Mouse (Mus musculus) CH12.LX (cell line): Measurements from ENCODE around the gene Hexim2. TPM values are rescaled to one million over a fixed set of nuclear protein-coding genes. Genes with fewer than 3 reads are reported as not detected.

Experiments
- DNase-seq: peaks from one replicate; pipeline ENCODE4 v3.0.0-alpha.2; 2013; ENCODE audit errors: extremely low read depth
- H3K27ac ChIP-seq: 2 replicates; pipeline ENCODE4 v1.5.1; 2012; ENCODE audit warnings: low read depth, mild to moderate bottlenecking, control low read depth, moderate library complexity; ENCODE audit not compliant: insufficient read depth
- H3K27me3 ChIP-seq: replicated peaks from 2 replicates; pipeline ENCODE3; 2012; ENCODE audit warnings: inconsistent platforms
- H3K36me3 ChIP-seq, 2 experiments: replicated peaks in 1 of 2; 2 replicates each; pipeline versions ENCODE3 to v1.6.1; 2012; ENCODE audit warnings: inconsistent platforms in 1 of 2, low read length in 1 of 2, mild to moderate bottlenecking in 1 of 2, mixed read lengths in 1 of 2, moderate library complexity in 1 of 2; ENCODE audit not compliant: control insufficient read depth in 1 of 2, insufficient read depth in 1 of 2
- H3K4me1 ChIP-seq, 2 experiments: 2 replicates each; pipeline ENCODE4 v1.6.1; 2012; ENCODE audit warnings: inconsistent platforms in 1 of 2, moderate library complexity in 1 of 2; ENCODE audit not compliant: insufficient read depth in 2 of 2, control insufficient read depth in 1 of 2
- H3K4me2 ChIP-seq: 2 replicates; pipeline ENCODE4 v1.6.1; 2012; ENCODE audit warnings: low read depth, mild to moderate bottlenecking, control low read depth; ENCODE audit not compliant: poor library complexity, insufficient read depth, severe bottlenecking
- H3K4me3 ChIP-seq, 3 experiments: fragments of 150-350 bp in 1 of 3; sonication (generic) in 1 of 3; replicated peaks in 1 of 3; 2 replicates each; pipeline versions ENCODE3 to v1.5.1; 2011 to 2012; ENCODE audit warnings: low read depth in 2 of 3, low read length in 2 of 3, mild to moderate bottlenecking in 2 of 3, moderate library complexity in 2 of 3, control low read depth in 1 of 3, improper control_type of control experiment in 1 of 3, inconsistent platforms in 1 of 3, mixed read lengths in 1 of 3; ENCODE audit not compliant: poor library complexity in 1 of 3
- H3K79me2 ChIP-seq: replicated peaks from 2 replicates; pipeline ENCODE4 v1.6.1; 2012; ENCODE audit warnings: mild to moderate bottlenecking, moderate library complexity; ENCODE audit not compliant: control insufficient read depth, poor library complexity, insufficient read depth, severe bottlenecking; ENCODE audit errors: extremely low read depth
- H3K9ac ChIP-seq: 2 replicates; pipeline ENCODE4 v1.6.1; 2012; ENCODE audit warnings: low read depth, mild to moderate bottlenecking, control low read depth, moderate library complexity; ENCODE audit not compliant: insufficient read depth
- H3K9me3 ChIP-seq: replicated peaks from 2 replicates; pipeline ENCODE3; 2012; ENCODE audit warnings: low read length, inconsistent platforms, mixed read lengths
- BHLHE40 ChIP-seq: IDR thresholded peaks from 2 replicates; pipeline ENCODE4 v1.6.1; 2011; ENCODE audit warnings: mild to moderate bottlenecking, low read depth, low read length, improper control_type of control experiment
- CHD1 ChIP-seq: IDR thresholded peaks from 2 replicates; pipeline ENCODE4 v1.6.1; 2012; ENCODE audit warnings: low read depth, low read length, improper control_type of control experiment, inconsistent platforms
- CTCF ChIP-seq, 2 experiments: IDR thresholded peaks in 1 of 2; conservative IDR thresholded peaks in 1 of 2; 2 replicates each; pipeline ENCODE4 v1.5.1; 2011 to 2012; ENCODE audit warnings: low read depth in 2 of 2, low read length in 2 of 2, improper control_type of control experiment in 1 of 2, inconsistent platforms in 1 of 2, mild to moderate bottlenecking in 1 of 2, moderate library complexity in 1 of 2
- E2F4 ChIP-seq: IDR thresholded peaks from 2 replicates; pipeline ENCODE4 v1.6.1; 2011; ENCODE audit warnings: low read depth, low read length, improper control_type of control experiment; ENCODE audit not compliant: insufficient replicate concordance
- ELF1 ChIP-seq: IDR thresholded peaks from 2 replicates; pipeline ENCODE4 v1.6.1; 2014; ENCODE audit warnings: low read depth, mild to moderate bottlenecking, inconsistent platforms, low read length, improper control_type of control experiment
- EP300 ChIP-seq: IDR thresholded peaks from 2 replicates; pipeline ENCODE4 v1.6.1; 2011; ENCODE audit warnings: low read length, improper control_type of control experiment
- ETS1 ChIP-seq: conservative IDR thresholded peaks from 2 replicates; pipeline ENCODE4 v1.6.1; 2012; ENCODE audit warnings: low read depth, mild to moderate bottlenecking, inconsistent platforms, low read length, improper control_type of control experiment, moderate library complexity
- GABPA ChIP-seq: IDR thresholded peaks from 2 replicates; pipeline ENCODE4 v1.6.1; 2012; ENCODE audit warnings: low read depth, low read length, improper control_type of control experiment, inconsistent platforms; ENCODE audit not compliant: insufficient replicate concordance
- HCFC1 ChIP-seq: IDR thresholded peaks from 2 replicates; pipeline ENCODE4 v1.6.1; 2012; ENCODE audit warnings: low read depth, mild to moderate bottlenecking, inconsistent platforms, low read length, improper control_type of control experiment
- IRF4 ChIP-seq: IDR thresholded peaks from 2 replicates; pipeline ENCODE4 v1.6.1; 2014; ENCODE audit warnings: low read depth, mild to moderate bottlenecking, inconsistent platforms, low read length, improper control_type of control experiment
- JUN ChIP-seq: IDR thresholded peaks from 2 replicates; pipeline ENCODE4 v1.6.1; 2011; ENCODE audit warnings: low read depth, mild to moderate bottlenecking, low read length, improper control_type of control experiment, moderate library complexity; ENCODE audit not compliant: insufficient read depth
- JUND ChIP-seq: conservative IDR thresholded peaks from 2 replicates; pipeline ENCODE4 v1.6.1; 2011; ENCODE audit warnings: low read depth, low read length, improper control_type of control experiment
- MAX ChIP-seq: IDR thresholded peaks from 2 replicates; pipeline ENCODE4 v1.6.1; 2011; ENCODE audit warnings: low read length, improper control_type of control experiment
- MEF2A ChIP-seq: IDR thresholded peaks from 2 replicates; pipeline ENCODE4 v1.6.1; 2014; ENCODE audit warnings: low read depth, mild to moderate bottlenecking, inconsistent platforms, low read length, improper control_type of control experiment, borderline replicate concordance
- MXI1 ChIP-seq: IDR thresholded peaks from 2 replicates; pipeline ENCODE4 v1.6.1; 2011; ENCODE audit warnings: mild to moderate bottlenecking, low read depth, low read length, improper control_type of control experiment
- NRF1 ChIP-seq: IDR thresholded peaks from 2 replicates; pipeline ENCODE4 v1.6.1; 2014; ENCODE audit warnings: low read depth, mild to moderate bottlenecking, inconsistent platforms, low read length, improper control_type of control experiment, moderate library complexity
- POLR2A ChIP-seq: IDR thresholded peaks from 2 replicates; pipeline ENCODE4 v1.6.1; 2011; ENCODE audit warnings: low read depth, mild to moderate bottlenecking, improper control_type of control experiment, low read length
- POLR2AphosphoS2 ChIP-seq: IDR thresholded peaks from 2 replicates; pipeline ENCODE4 v1.6.1; 2011; ENCODE audit warnings: low read depth, low read length, improper control_type of control experiment
- RAD21 ChIP-seq: IDR thresholded peaks from 2 replicates; pipeline ENCODE4 v1.6.1; 2011; ENCODE audit warnings: low read depth, mild to moderate bottlenecking, low read length, improper control_type of control experiment, moderate library complexity
- RCOR1 ChIP-seq: conservative IDR thresholded peaks from 2 replicates; pipeline ENCODE4 v1.6.1; 2012; ENCODE audit warnings: low read depth, mild to moderate bottlenecking, inconsistent platforms, low read length, improper control_type of control experiment
- SMC3 ChIP-seq: IDR thresholded peaks from 2 replicates; pipeline ENCODE4 v1.6.1; 2011; ENCODE audit warnings: low read depth, low read length, improper control_type of control experiment
- TCF12 ChIP-seq: IDR thresholded peaks from 2 replicates; pipeline ENCODE4 v1.6.1; 2014; ENCODE audit warnings: low read depth, mild to moderate bottlenecking, inconsistent platforms, low read length, improper control_type of control experiment
- UBTF ChIP-seq: IDR thresholded peaks from 2 replicates; pipeline ENCODE4 v1.6.1; 2012; ENCODE audit warnings: low read depth, mild to moderate bottlenecking, inconsistent platforms, low read length, improper control_type of control experiment, moderate library complexity
- USF1 ChIP-seq: IDR thresholded peaks from 2 replicates; pipeline ENCODE4 v1.6.1; 2014; ENCODE audit warnings: low read depth, mild to moderate bottlenecking, inconsistent platforms, low read length, improper control_type of control experiment
- ZC3H11A ChIP-seq: IDR thresholded peaks from 2 replicates; pipeline ENCODE4 v1.6.1; 2012; ENCODE audit warnings: low read depth, mild to moderate bottlenecking, inconsistent platforms, low read length, improper control_type of control experiment
- ZKSCAN1 ChIP-seq: IDR thresholded peaks from 2 replicates; pipeline ENCODE4 v1.6.1; 2012; ENCODE audit warnings: low read depth, inconsistent platforms, low read length, improper control_type of control experiment, borderline replicate concordance
- ZMIZ1 ChIP-seq: IDR thresholded peaks from 2 replicates; pipeline ENCODE4 v1.6.1; 2012; ENCODE audit warnings: low read depth, mild to moderate bottlenecking, inconsistent platforms, low read length, improper control_type of control experiment
- ZNF384 ChIP-seq: IDR thresholded peaks from 2 replicates; pipeline ENCODE4 v1.6.1; 2012; ENCODE audit warnings: low read depth, low read length, improper control_type of control experiment, inconsistent platforms
- dilution Hi-C: fragments of 300-500 bp; cut with MboI; formaldehyde crosslinking; loops from 2 replicates; pipeline ENCODE4 v1.14.3; 2020; ENCODE audit warnings: low sequenced_read_pairs; ENCODE audit not compliant: extremely low pct_unique_long_range_greater_than_20kb, extremely low pct_ligation_motif_present
- in situ Hi-C: fragments of 300-500 bp; cut with MboI; formaldehyde crosslinking; loops from 3 replicates; pipeline ENCODE4 v1.14.3; 2019; ENCODE audit warnings: low sequenced_read_pairs, low pct_ligation_motif_present, low pct_unique_long_range_greater_than_20kb, mixed read lengths
- polyA plus RNA-seq: library from polyadenylated mRNA; unstranded; fragments of >175 nt; gene quantifications from 2 replicates; pipeline ENCODE4 v1.2.1, GENCODE M21; 2012; ENCODE audit warnings: low read depth; ENCODE audit not compliant: insufficient read length
- total RNA-seq, 2 experiments: library from RNA; depleted of rRNA; stranded (reverse); fragments of 300-350 nt in 1 of 2; fragments of >200 nt in 1 of 2; gene quantifications; 2 replicates each; pipeline ENCODE4 v1.2.3; 2012 to 2014

Gene Hexim2
- total and polyA plus RNA-seq, 3 experiments = 27.0 to 33.3 (median 28.8) TPM

- Histone ChIP-seq H3K36me3 (peaks cover 17 to 49% of the 10 kb centered on the region in 2 experiments), H3K4me2 (peak within 1 kb of the TSS; percentile 47), H3K4me3 (peak within 1 kb of the TSS; percentile 61 to 91 (median 79)), H3K4me1 (peaks cover 40 to 77% of the 10 kb centered on the region in 2 experiments), H3K9me3 (no peaks in the 10 kb centered on the region), H3K27me3 (peaks cover 6% of the 10 kb centered on the region), H3K27ac (peak within 1 kb of the TSS; percentile 51), H3K79me2 (peaks cover 29% of the 10 kb centered on the region), H3K9ac (peak within 1 kb of the TSS; percentile 82)
- dilution Hi-C loops = no loop called here
- TF ChIP-seq RAD21 = no peak
- TF ChIP-seq UBTF = peak; percentile 87
- TF ChIP-seq BHLHE40 = no peak
- peak; percentile 82 for TF ChIP-seq POLR2A
- TF ChIP-seq CTCF (conservative IDR thresholded peaks at IDR 0.05 in 1 of 2, IDR thresholded peaks at IDR 0.05 in 1 of 2; ENCODE audit: low read depth in 2 of 2, low read length in 2 of 2) = peak in 1 of 2 experiments; percentile 2; a peak in 1 of 4 replicates
- TF ChIP-seq E2F4 = no peak
- peak; percentile 34; the same call in 1 of the 2 replicates for TF ChIP-seq MXI1
- DNase-seq = peak; percentile 76
- in situ Hi-C loops = loop anchor here (5.0 kb wide), 2 partner anchors 56 to 226 kb away; no protein-coding TSS in a partner anchor
These were observed 30.8 kb upstream of the Hexim2 start, which contains the start of the genes Plcd3 and Acbd4 for GRCm38 (mm10) chr11:103101481-103101865. Gene Plcd3, minus strand, starts transcription at chr11:103101658. Gene Acbd4, plus strand, starts transcription at chr11:103101682.

GRCm38 (mm10) chr11:103101866-103102501 is 30.2 kb upstream of the Hexim2 start:
- in situ Hi-C loops = loop anchor here (5.0 kb wide), 2 partner anchors 55 to 225 kb away; no protein-coding TSS in a partner anchor
- peaks cover 28% of the 10 kb centered on the region for H3K79me2 ChIP-seq
- dilution Hi-C loops = no loop called here
- H3K36me3 ChIP-seq = peaks cover 20 to 50% of the 10 kb centered on the region in 2 experiments
- H3K9ac ChIP-seq = peak overlapping the region; percentile 82
- peaks cover 35 to 76% of the 10 kb centered on the region in 2 experiments for H3K4me1 ChIP-seq
- peak overlapping the region; percentile 51 for H3K27ac ChIP-seq
- peak overlapping the region; percentile 32 for H3K4me2 ChIP-seq
- H3K9me3 ChIP-seq = no peaks in the 10 kb centered on the region
- H3K4me3 ChIP-seq = peak overlapping the region; percentile 61 to 91 (median 79)
- H3K27me3 ChIP-seq = peaks cover 6% of the 10 kb centered on the region
- DNase-seq = peak; percentile 87
- TF ChIP-seq USF1 (no peak), ZNF384 (no peak), TCF12 (0 out of 2 replicates have a peak, but pooled peaks have one; percentile 39), GABPA (no peak), JUN (peak; percentile 60; the same call in 1 of the 2 replicates), EP300 (no peak), ETS1 (peak; percentile 49; the same call in 1 of the 2 replicates), POLR2AphosphoS2 (no peak), RCOR1 (peak; percentile 55; the same call in 1 of the 2 replicates), JUND (peak; percentile 79), ELF1 (peak; percentile 31; the same call in 1 of the 2 replicates), IRF4 (peak; percentile 60; the same call in 1 of the 2 replicates), BHLHE40 (peak; percentile 89), ZKSCAN1 (no peak), ZC3H11A (no peak), UBTF (no peak; the same call in none of the 2 replicates), CHD1 (no peak), MAX (peak; percentile 94), HCFC1 (peak; percentile 56), RAD21 (no peak; the same call in 1 of the 2 replicates), E2F4 (no peak), NRF1 (peak; percentile 55; the same call in 1 of the 2 replicates), POLR2A (peak; percentile 58), CTCF (conservative IDR thresholded peaks at IDR 0.05 in 1 of 2, IDR thresholded peaks at IDR 0.05 in 1 of 2; ENCODE audit: low read depth in 2 of 2, low read length in 2 of 2) (no peak), MEF2A (no peak), MXI1 (peak; percentile 91), ZMIZ1 (no peak), SMC3 (no peak; the same call in 1 of the 2 replicates)
